Mouse (Mus musculus): ENCODE data around the gene Myo18b. TPM values are rescaled to one million over a fixed set of nuclear protein-coding genes. Genes with fewer than 3 reads are reported as not detected.

The Myo18b gene
- total RNA-seq, 1 experiment from 2014 or later: not detected

- ATAC-seq (replicated peaks; ENCODE audit: insufficient number of reproducible peaks, low FRiP score, low TSS enrichment, poor library complexity, severe bottlenecking): no peak
These were observed 9.3 kb downstream of the Myo18b start for GRCm38 (mm10) chr5:112886687-112887491.

DNA sequence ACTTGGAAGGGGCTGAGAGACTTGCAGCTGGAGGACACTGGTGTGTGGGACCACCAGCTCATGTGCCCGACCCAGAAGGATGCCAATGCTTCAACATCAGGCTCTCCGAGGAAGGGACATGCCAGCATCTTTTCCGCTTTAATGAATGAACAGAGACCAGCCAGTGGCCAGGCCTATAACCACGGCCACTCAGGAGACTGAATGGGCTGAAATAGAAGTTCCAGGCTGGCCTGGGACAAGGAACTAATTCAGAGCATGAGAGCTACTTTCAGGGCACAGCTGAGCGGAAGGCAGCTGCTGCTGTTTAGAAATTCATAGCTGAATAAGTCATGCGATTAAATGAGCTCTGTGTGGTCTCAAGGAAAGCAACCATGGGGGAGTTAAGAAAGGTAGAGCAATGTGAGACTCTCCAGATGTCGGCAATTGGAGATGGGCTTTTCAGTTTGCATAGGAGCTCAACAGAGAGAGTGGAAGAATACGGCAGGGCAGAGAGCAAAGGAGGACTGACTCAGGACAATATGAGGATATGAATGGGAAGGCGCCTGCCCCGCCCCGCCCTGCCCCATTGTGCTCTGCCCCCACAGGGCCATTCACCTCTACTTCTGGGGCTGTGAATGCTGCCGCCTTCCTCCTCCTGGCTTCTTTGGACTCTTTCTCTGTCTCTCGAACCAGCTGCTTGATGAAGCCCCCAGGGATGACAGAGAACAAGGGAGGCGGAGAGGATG, 18.6 kb downstream of the Myo18b start:
- ATAC-seq (replicated peaks; ENCODE audit: insufficient number of reproducible peaks, low FRiP score, low TSS enrichment, poor library complexity, severe bottlenecking): no peak

DNA sequence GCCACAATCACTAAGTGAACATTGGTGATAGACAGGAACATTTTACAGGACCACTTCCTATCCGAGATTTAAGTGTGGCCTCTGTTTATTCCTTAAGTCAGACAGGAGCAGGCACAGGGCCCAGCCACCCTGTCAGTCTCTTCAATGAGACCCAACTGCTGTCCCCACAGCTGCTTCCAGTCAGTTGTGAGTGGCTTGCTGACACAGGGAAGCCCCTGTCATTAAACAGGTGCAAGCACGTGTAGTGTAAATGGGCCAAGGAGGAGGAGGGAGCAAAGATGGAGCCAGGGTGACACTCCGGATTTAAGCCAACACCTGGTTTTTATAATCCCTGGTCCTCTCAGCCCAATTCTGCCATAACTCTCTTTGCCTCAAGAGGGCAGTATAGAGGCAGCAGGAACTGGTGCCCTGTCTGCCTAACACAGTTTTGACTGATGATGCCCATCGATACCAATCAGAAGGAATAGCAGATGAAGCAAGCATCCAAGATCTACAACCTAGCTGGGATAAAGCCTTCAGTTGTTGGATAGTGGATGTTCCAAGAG, 19.2 kb downstream of the Myo18b start:
- ATAC-seq (replicated peaks; ENCODE audit: insufficient number of reproducible peaks, low FRiP score, low TSS enrichment, poor library complexity, severe bottlenecking): peak; percentile 42; the same call in 1 of the 2 replicates

DNA sequence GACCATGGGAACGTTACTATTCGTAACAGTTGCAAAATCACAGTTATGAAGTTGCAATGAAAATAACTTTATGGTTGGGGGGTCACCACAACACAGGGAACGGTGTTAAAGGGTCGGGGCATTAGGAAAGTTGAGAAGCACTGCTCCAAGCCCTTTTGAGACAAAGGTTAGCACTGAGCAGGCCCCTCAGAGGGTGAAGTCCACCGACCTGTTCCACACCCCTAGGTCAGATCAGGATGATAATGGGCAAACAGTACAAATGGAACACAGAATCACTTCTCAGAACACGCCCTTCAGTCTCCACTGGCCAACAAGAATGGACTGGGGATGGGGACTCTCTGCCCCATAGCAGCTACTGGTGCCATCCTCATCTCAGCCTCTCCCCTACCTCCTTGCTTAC, 23.2 kb downstream of the Myo18b start:
- ATAC-seq (replicated peaks; ENCODE audit: insufficient number of reproducible peaks, low FRiP score, low TSS enrichment, poor library complexity, severe bottlenecking): no peak

DNA sequence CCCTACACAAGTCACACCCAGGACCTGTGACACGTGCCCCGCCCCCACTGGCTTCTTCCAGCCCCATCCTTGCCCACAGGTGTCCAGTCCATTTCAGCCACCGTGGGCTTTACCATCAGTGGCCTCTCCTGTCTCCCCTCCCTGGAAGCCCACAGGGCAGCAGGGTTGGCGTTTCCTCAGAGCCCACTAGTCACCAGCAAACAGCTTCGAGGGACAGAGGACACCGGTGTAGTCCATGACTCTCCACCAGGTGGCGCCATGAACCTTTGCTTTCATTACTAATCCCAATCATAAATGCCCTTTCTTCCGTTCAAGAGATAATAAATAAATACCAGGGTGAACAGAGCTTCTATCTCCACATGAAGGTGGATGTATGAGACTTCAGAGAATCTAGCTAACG, 25.4 kb downstream of the Myo18b start:
- peak; percentile 27; the same call in 1 of the 2 replicates for ATAC-seq (replicated peaks; ENCODE audit: insufficient number of reproducible peaks, low FRiP score, low TSS enrichment, poor library complexity, severe bottlenecking)

DNA sequence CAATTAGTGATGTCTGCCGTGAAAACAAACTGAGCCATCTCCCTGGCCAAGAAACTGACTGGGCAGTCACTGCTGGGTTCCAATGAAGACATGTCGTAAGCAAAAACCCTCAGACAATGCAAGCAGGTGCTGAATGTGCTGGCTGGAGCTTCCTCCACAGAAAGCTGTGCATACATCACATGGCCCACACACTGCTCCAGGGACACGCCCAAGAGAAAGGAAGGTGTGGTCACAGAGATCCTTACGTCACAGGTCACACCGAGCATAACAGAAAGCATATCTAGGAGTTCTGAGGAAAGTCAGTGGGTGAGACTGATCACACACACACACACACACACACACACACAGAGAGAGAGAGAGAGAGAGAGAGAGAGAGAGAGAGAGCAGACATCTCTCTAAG, 27.5 kb downstream of the Myo18b start:
- no peak for ATAC-seq (replicated peaks; ENCODE audit: insufficient number of reproducible peaks, low FRiP score, low TSS enrichment, poor library complexity, severe bottlenecking)

DNA sequence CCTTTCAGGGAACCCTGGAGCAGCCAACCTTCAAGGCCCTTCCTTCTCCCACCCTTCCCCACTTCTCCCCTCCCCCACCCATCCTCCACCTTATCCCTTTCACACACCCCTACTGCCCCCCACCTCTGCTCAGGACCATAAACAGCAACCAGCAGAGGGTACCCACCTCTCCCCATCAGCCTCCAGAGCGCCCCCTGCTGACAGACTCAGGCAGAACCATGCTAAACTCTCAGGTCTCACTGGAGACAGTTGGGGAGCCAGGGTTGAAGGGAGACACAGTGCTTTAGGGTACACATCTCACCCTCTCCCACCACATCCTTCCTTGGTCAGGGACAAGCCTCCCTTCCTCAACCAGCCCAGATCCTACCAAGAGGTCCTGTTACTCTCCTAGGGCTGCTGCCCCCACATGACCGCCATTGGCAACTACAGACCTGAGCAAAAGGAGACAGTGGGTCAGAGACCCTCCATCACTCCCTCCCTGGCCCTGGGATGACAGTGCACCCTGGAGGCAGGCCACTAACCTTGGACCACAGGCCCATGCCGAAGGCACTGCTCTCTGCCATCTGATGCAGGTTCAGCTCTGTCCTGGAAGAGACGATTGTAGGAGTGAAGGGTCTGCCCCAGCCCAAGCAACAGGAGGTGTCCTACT, 31.3 kb downstream of the Myo18b start:
- no peak for ATAC-seq (replicated peaks; ENCODE audit: insufficient number of reproducible peaks, low FRiP score, low TSS enrichment, poor library complexity, severe bottlenecking)

GRCm38 (mm10) chr5:112859379-112860035, 36.7 kb downstream of the Myo18b start:
- no peak for ATAC-seq (replicated peaks; ENCODE audit: insufficient number of reproducible peaks, low FRiP score, low TSS enrichment, poor library complexity, severe bottlenecking)

DNA sequence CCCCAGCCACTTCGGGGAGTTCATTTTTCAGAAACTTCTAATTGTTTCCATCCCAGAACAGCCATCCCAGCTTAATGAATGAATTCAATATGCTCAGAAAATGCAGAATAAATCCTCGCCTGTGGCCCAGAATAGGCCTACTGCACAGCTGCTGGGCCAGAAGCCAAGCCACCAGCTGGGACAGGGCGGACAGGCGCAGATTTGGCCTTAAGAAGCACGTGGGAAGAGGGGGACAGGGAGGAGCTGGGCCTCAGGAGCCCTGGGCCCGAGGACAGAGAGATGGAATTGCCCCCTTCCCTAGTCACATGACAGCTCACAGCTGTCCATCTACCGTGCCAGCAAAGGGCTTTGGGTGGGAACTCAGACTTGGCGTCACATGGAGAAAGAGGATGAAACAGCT, 43.0 kb downstream of the Myo18b start:
- ATAC-seq (replicated peaks; ENCODE audit: insufficient number of reproducible peaks, low FRiP score, low TSS enrichment, poor library complexity, severe bottlenecking): no peak

- ATAC-seq (replicated peaks; ENCODE audit: insufficient number of reproducible peaks, low FRiP score, low TSS enrichment, poor library complexity, severe bottlenecking): no peak
These were observed 44.8 kb downstream of the Myo18b start for GRCm38 (mm10) chr5:112851389-112851788.

- ATAC-seq (replicated peaks; ENCODE audit: insufficient number of reproducible peaks, low FRiP score, low TSS enrichment, poor library complexity, severe bottlenecking): no peak
These were observed 47.4 kb downstream of the Myo18b start for GRCm38 (mm10) chr5:112848586-112849280.

DNA sequence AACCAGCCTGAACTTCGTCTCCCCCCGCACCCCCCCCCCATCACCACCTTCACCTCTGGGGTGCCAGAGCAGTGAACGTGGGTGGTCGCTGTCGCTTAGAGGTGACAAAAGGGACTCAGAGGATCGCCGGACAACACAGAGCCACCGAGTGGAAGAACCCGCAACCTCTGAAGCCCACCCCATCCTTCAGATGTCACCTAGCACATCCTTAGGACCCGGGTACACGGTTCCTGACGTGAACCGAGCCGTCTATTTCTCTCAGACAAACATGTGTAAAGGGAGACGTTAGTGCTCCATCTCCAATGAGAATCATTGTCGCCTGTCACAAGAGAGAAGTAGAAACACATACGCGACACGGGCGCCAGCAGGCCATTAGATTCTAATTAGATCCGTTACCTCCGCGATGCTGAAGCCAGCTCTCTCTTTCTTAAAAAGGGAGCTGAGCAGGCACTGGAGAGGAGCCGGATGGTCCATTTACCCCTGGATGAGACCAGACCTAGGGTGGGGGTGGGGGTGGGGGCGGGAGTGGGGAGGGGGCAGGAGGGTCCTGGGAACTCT, 48.1 kb downstream of the Myo18b start:
- no peak for ATAC-seq (replicated peaks; ENCODE audit: insufficient number of reproducible peaks, low FRiP score, low TSS enrichment, poor library complexity, severe bottlenecking)

DNA sequence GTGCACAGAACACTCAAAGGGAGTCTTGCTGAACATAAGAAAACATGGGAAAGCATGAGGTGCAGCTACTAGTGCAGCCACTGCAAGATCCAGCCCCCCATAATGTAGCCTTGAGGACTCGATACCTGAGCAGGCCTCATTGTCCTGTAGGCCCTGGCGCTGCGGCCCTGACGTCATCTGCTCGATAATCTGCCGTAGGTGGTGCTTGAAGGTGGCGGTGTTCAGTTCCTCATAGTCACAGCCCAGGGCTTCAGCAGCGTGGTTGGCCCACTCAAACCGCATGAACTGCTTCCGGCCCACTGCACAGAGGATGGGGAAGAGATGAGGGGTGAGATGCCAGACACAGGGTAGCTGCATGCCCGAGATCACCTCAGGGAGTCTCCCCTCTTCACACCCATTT, 50.0 kb downstream of the Myo18b start:
- no peak for ATAC-seq (replicated peaks; ENCODE audit: insufficient number of reproducible peaks, low FRiP score, low TSS enrichment, poor library complexity, severe bottlenecking)

GRCm38 (mm10) chr5:112844460-112844859, 51.7 kb downstream of the Myo18b start:
- ATAC-seq (replicated peaks; ENCODE audit: insufficient number of reproducible peaks, low FRiP score, low TSS enrichment, poor library complexity, severe bottlenecking): no peak

DNA sequence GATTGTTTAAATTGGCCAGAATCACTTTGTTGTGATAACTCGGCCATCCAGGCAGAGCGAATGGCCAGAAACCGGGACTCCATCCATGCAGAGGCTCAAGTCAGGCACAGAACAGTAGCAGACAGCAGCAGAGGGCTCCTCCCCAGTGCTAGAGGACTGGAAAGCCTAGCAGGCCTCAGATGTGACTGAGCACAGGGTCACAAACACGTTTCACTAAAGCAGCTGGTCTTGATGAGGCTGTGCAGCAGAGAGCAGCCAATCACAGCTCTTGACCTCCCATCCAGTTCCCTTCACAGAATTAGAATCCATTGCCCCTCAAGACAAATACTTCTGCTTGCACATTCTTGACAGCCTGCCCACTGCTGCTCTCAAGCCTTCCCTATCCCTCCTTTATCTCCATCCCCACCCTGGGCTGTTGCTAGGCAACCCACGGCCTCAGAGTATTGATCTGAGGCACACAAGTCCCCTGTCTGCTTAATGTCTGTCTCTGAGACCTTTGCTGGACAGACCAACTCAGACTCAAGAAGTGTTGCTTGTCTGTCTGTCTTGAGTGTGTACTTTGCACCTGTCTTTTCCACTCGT, 52.4 kb downstream of the Myo18b start:
- no peak for ATAC-seq (replicated peaks; ENCODE audit: insufficient number of reproducible peaks, low FRiP score, low TSS enrichment, poor library complexity, severe bottlenecking)

GRCm38 (mm10) chr5:112842696-112843095, 53.5 kb downstream of the Myo18b start:
- no peak for ATAC-seq (replicated peaks; ENCODE audit: insufficient number of reproducible peaks, low FRiP score, low TSS enrichment, poor library complexity, severe bottlenecking)

DNA sequence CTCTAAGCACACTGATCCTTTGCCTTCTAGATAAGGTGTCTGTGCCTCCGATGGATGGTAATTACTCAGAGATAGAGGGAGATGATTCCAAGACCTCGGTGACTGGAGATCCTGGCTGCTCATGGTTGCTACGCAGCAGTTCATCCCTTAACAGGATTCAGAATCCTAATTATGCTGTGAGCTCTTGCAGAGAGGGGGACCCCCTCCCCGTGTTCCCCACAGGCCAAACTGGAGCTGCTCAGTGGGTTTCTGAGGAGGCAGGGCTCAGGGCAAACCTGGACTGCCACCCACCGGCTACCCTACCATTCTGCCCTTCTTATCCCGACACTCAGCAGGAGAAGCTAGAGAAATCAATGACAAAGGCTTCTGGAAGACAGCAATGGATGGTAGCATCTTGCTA, 54.3 kb downstream of the Myo18b start:
- no peak for ATAC-seq (replicated peaks; ENCODE audit: insufficient number of reproducible peaks, low FRiP score, low TSS enrichment, poor library complexity, severe bottlenecking)

DNA sequence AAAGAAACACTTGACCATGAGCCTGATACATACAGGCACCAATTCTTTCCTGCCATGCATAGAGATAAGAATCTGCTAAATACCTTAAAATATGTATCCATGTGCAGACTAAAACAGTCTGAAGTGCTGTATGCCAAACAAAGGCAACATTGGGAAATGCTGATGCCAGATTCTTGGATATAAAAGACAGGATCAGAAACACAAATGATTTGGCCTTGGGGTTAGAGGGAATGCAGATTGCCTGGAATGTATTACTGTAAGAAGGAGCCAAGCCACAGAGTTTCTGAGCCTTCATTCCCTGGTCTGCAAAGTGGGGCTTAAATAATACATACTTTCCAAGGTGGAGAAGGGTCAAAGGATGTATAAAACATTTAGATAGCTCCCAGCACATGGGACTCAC, 61.3 kb downstream of the Myo18b start:
- ATAC-seq (replicated peaks; ENCODE audit: insufficient number of reproducible peaks, low FRiP score, low TSS enrichment, poor library complexity, severe bottlenecking): no peak
